Comparison of ENCODE assay signal across 8 mouse cellular contexts in the genomic region with DNA sequence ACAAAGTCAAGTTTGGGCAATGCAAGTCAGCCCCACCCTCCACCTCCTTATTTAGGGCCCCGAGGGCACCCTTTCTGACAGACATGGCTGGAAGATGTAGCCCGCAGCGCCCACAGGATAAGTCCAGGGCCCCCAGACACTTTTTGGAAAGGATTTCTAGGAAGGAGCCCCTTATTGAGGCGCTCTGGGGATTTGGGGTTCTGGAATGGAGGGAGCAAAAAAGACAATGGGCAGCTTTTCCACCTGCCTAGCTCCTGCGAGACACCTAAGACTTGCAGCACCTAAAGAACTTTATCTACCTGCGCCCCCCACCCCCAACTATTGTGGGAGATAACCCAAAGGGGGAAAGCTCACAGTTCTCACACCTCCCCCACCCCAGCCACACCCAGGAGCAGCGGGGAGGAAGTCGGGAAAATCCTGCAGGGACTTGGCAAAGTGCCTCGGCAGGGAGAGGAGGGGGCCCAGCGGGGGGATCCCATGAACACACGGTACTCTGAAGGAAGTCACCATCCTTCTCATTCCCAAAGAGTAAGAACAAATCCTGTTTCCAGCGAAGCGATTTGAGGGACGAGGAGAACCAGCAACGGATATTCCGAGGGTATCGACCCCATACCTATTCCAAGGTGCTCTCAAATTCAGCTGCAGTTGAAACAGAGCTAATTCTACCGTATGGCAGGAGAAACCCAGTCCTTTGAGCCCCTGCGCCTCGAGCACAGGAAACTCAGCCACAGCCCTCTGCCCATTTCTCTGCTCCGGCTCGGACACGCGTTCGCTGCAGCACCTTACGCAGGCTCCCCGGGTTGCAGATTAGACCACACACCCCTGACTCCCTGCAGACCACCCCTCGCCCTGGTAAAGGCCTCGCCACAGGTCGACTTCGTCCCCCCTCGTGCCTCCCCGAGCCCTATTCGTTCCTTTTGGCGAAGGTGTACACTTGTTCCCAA. TPM values are rescaled to one million over a fixed set of nuclear protein-coding genes. Genes with fewer than 3 reads are reported as not detected.
DNase-seq lines count a peak whose midpoint lies in the region; ATAC-seq lines count a peak whose summit lies in the region.

No protein-coding gene starts in this region.

- DNase-seq in ovary, postnatal 36 days (ENCODE audit: low spot score): peak; percentile 36
- DNase-seq in ovary, adult 18-20 months (ENCODE audit: low spot score): no peak
- peak; percentile 66 for DNase-seq in cerebellum, adult 9-10 months
- DNase-seq in gastrocnemius, postnatal 25 days: peak; percentile 48
- peak; percentile 58 for DNase-seq in kidney, adult 11 months
- DNase-seq in lung, adult 18-20 months: peak; percentile 64 to 76
- DNase-seq in retina, embryonic 14.5 days (ENCODE audit: low spot score): peak; percentile 37

- no peak for ATAC-seq in granulocyte monocyte progenitor cell, adult 5-6 weeks (replicated peaks; ENCODE audit: poor library complexity, severe bottlenecking)

RNA-seq across cellular contexts. Expression of a gene that starts 1.1 kb away (rescaled TPM):
- total RNA-seq in gastrocnemius, postnatal 25 days (2021): 10 to 100 TPM in 1 of 2 experiments, 1 to 10 TPM in 1; 9.7 to 11.3 TPM
- total RNA-seq in granulocyte monocyte progenitor cell, adult 5-6 weeks (2014; fragmentation: Nextera tagmentation): 1.1 and 8.9 TPM in 2 replicates
- total RNA-seq in granulocyte monocyte progenitor cell, adult 5-6 weeks (2017): 1.2 and 2.1 TPM in 2 replicates

RNA-seq across cellular contexts. Expression of a gene that starts 4.4 kb away (rescaled TPM):
- total RNA-seq in gastrocnemius, postnatal 25 days (2021): 1 to 10 TPM; 1.0 to 1.1 TPM
- total RNA-seq in granulocyte monocyte progenitor cell, adult 5-6 weeks (2014; fragmentation: Nextera tagmentation): 4.6 and 11.1 TPM in 2 replicates
- total RNA-seq in granulocyte monocyte progenitor cell, adult 5-6 weeks (2017): 1.2 TPM in 1 of 2 replicates, not detected in the other

RNA-seq across cellular contexts. Expression of a gene that starts 6.9 kb away (rescaled TPM):
- total RNA-seq in gastrocnemius, postnatal 25 days (2021): 1 to 10 TPM; 2.9 to 3.9 TPM
- 1.5 and 2.1 TPM in 2 replicates for total RNA-seq in granulocyte monocyte progenitor cell, adult 5-6 weeks (2014; fragmentation: Nextera tagmentation)
- 0.26 and 0.43 TPM in 2 replicates for total RNA-seq in granulocyte monocyte progenitor cell, adult 5-6 weeks (2017)

RNA-seq across cellular contexts. Expression of a gene that starts 19.5 kb away (rescaled TPM):
- total RNA-seq in gastrocnemius, postnatal 25 days (2021): 100 to 1,000 TPM; 169 to 182 TPM
- total RNA-seq in granulocyte monocyte progenitor cell, adult 5-6 weeks (2014; fragmentation: Nextera tagmentation): not detected in 2 replicates
- total RNA-seq in granulocyte monocyte progenitor cell, adult 5-6 weeks (2017): 0.05 TPM in 1 of 2 replicates, not detected in the other

RNA-seq across cellular contexts. Expression of a gene that starts 38.5 kb away (rescaled TPM):
- 1 to 10 TPM; 5.4 to 6.9 TPM for total RNA-seq in gastrocnemius, postnatal 25 days (2021)
- total RNA-seq in granulocyte monocyte progenitor cell, adult 5-6 weeks (2014; fragmentation: Nextera tagmentation): 24.3 and 36.5 TPM in 2 replicates
- total RNA-seq in granulocyte monocyte progenitor cell, adult 5-6 weeks (2017): 12.2 and 13.4 TPM in 2 replicates
